Mouse (Mus musculus): ENCODE measurements around the gene Mchr1. TPM values are rescaled to one million over a fixed set of nuclear protein-coding genes. Genes with fewer than 3 reads are reported as not detected.

Gene Mchr1
- 1.6 and 3.3 TPM in 2 replicates for polyA plus RNA-seq (2015; fragmentation: Nextera tagmentation; extraction: Ambion mirVana)

DNA sequence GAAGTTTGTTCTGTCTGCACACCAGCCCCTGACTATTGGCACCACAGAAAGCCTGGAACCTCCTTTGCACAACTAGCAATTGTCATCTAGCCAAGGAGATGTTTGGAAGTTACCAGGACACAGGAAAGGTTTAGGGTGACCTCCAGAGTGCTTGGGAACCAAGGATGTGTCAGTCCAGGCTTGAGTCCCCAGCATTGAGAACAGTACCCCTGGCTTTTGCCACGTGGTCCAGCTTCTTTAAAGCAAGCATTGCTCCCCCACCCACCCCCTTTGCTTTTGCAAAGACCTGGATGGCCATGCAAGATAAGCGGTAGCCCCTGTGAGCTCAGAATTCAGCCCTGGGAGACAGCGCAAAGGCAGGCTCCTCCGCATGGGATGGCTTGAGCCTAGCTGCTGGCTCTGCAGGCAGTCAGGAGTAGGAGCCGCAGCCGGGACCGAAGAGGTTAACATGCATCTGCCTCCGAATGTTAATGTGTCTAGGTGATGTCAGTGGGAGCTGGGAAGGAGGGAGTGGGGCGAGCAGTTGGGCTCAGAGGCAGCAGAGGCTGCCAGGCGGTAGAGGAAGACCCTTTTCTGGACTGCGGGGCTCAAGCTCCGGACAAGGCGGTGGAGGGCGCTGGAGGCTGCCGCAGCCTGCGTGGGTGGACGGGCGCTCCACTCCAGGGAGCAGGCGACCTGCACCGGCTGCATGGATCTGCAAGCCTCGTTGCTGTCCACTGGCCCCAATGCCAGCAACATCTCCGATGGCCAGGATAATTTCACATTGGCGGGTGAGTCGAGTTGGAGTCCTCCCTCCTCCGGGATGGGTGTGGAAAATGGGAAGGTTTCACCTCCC is at the start of gene Mchr1:
Gene Mchr1, plus strand, starts transcription at position 414 of the 835 bp plus-strand sequence.
- TF ChIP-seq CTCF (IDR thresholded peaks at IDR 0.05), result peak; percentile 69
- no peak for TF ChIP-seq EP300 (IDR thresholded peaks at IDR 0.05)
- DNase-seq (ENCODE audit: low spot score), result peak; percentile 58
- 0 out of 2 replicates have a peak, but pooled peaks cover 3% of the 10 kb centered on the region for H3K4me1 ChIP-seq (ENCODE audit: insufficient read depth, low read depth, low read length)
- WGBS, result 2% methylated on average over 25 of the region's 25 CpGs
- ATAC-seq, result peak; percentile 67
- H3K4me3 ChIP-seq (ENCODE audit: low read depth, low read length), result peak within 1 kb of the TSS; percentile 31
- peak within 1 kb of the TSS; percentile 58 for H3K4me2 ChIP-seq (replicated peaks; ENCODE audit: low read depth, low read length)
- H3K9me3 ChIP-seq (ENCODE audit: low read length), result no peaks in the 10 kb centered on the region
- peak within 1 kb of the TSS; percentile 19; the same call in 1 of the 2 replicates for H3K9ac ChIP-seq (replicated peaks; ENCODE audit: low read depth)
- peak within 1 kb of the TSS; percentile 54 for H3K27ac ChIP-seq (ENCODE audit: low read length)
- no peaks in the 10 kb centered on the region for H3K36me3 ChIP-seq (ENCODE audit: insufficient read depth, low read length)
- 0 out of 2 replicates have a peak, but pooled peaks cover 6% of the 10 kb centered on the region for H3K27me3 ChIP-seq (replicated peaks; ENCODE audit: insufficient read depth, low read length)

GRCm38 (mm10) chr15:81189061-81189460 is 46.2 kb upstream of the Mchr1 start:
- WGBS, result 86% methylated on average over 2 of the region's 2 CpGs
- Histone ChIP-seq H3K4me1 (ENCODE audit: insufficient read depth, low read depth, low read length) (peaks cover 4% of the 10 kb centered on the region; the same call in 1 of the 2 replicates), H3K27me3 (replicated peaks; ENCODE audit: insufficient read depth, low read length) (no peaks in the 10 kb centered on the region), H3K9ac (replicated peaks; ENCODE audit: low read depth) (no peak overlapping the region), H3K4me2 (replicated peaks; ENCODE audit: low read depth, low read length) (peak overlapping the region; percentile 97), H3K4me3 (ENCODE audit: low read depth, low read length) (no peak overlapping the region), H3K27ac (ENCODE audit: low read length) (no peak overlapping the region), H3K36me3 (ENCODE audit: insufficient read depth, low read length) (no peaks in the 10 kb centered on the region), H3K9me3 (ENCODE audit: low read length) (no peaks in the 10 kb centered on the region)
- ATAC-seq (no peak), DNase-seq (ENCODE audit: low spot score) (no peak)
- TF ChIP-seq CTCF (IDR thresholded peaks at IDR 0.05) (no peak), EP300 (IDR thresholded peaks at IDR 0.05) (no peak)

DNA sequence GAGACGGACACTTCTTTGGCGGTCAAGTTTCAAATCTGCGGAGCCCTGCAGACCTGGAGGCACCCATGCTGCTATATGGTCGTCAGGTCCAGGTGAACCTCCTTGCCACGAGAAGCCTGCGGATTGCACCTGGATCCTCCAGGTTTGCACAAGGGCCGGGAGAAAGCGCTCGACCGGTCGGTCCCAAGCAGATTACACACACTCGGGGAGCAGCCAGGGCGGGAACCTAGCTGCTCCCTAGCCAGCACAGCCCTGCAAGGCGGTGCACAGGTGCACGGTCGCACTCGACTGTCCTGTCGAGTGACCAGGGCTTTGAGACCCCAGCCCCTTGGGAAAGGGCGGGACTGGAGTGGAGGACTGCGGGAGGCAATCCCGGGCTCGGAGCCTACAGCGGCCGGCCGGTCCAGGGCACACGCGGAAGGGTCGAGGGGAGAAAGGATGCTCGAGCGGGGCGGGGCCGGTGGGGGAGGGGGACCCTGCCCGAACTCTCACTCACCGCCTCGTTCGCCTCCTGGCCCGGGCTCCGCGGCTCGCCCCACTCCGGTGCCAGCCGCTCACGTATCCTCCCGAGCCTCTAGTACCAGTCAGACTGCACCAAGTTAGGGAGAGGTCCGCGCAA is 45.2 kb upstream of the Mchr1 start:
- H3K27ac ChIP-seq (ENCODE audit: low read length), result peak overlapping the region; percentile 85
- H3K36me3 ChIP-seq (ENCODE audit: insufficient read depth, low read length), result no peaks in the 10 kb centered on the region
- TF ChIP-seq EP300 (IDR thresholded peaks at IDR 0.05) (no peak), CTCF (IDR thresholded peaks at IDR 0.05) (0 out of 2 replicates have a peak, but pooled peaks have one; percentile 0)
- 1% methylated on average over 36 of the region's 46 CpGs for WGBS
- peaks cover 4% of the 10 kb centered on the region; the same call in 1 of the 2 replicates for H3K4me1 ChIP-seq (ENCODE audit: insufficient read depth, low read depth, low read length)
- no peaks in the 10 kb centered on the region for H3K27me3 ChIP-seq (replicated peaks; ENCODE audit: insufficient read depth, low read length)
- DNase-seq (ENCODE audit: low spot score), result peak; percentile 51
- H3K4me2 ChIP-seq (replicated peaks; ENCODE audit: low read depth, low read length), result peak overlapping the region; percentile 97
- no peaks in the 10 kb centered on the region for H3K9me3 ChIP-seq (ENCODE audit: low read length)
- ATAC-seq, result peak; percentile 33
- H3K4me3 ChIP-seq (ENCODE audit: low read depth, low read length), result peak overlapping the region; percentile 87
- H3K9ac ChIP-seq (replicated peaks; ENCODE audit: low read depth), result peak overlapping the region; percentile 87

DNA sequence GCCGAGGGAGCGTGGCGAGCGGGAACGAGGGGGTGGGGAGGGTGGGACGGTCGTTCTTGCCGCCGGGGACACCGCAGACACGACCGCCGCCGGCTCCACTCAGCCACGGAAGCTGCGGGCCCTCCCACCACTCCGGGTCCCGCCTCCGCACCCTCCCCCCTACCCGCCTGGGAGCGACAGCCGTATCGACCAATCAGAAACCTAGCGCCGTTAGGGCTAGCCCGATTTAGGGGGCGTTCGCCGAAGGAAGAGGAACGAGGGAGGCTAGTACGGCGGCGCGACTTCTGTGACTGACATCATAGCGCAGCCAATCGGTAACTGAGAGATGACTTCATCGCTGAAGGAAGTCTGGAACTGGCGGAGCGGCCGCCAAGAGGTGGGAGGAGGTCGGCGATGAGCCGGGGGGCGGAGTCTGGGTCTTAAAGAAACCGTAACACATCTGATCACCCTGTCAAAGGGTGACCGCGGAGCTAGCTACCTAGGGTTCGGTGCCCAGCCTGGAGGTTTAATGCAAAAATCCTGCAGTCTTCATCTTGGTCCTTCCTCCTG is 44.6 kb upstream of the Mchr1 start, which contains the start of gene Mrtfa:
Gene Mrtfa, minus strand, starts transcription at position 128 of the 549 bp plus-strand sequence.
- WGBS, result under 1% methylated on average over 46 of the region's 48 CpGs
- Histone ChIP-seq H3K9me3 (ENCODE audit: low read length) (no peaks in the 10 kb centered on the region), H3K4me3 (ENCODE audit: low read depth, low read length) (peak within 1 kb of the TSS; percentile 87), H3K4me2 (replicated peaks; ENCODE audit: low read depth, low read length) (peak within 1 kb of the TSS; percentile 97), H3K36me3 (ENCODE audit: insufficient read depth, low read length) (no peaks in the 10 kb centered on the region), H3K27me3 (replicated peaks; ENCODE audit: insufficient read depth, low read length) (no peaks in the 10 kb centered on the region), H3K27ac (ENCODE audit: low read length) (peak within 1 kb of the TSS; percentile 85), H3K9ac (replicated peaks; ENCODE audit: low read depth) (peak within 1 kb of the TSS; percentile 87), H3K4me1 (ENCODE audit: insufficient read depth, low read depth, low read length) (peaks cover 4% of the 10 kb centered on the region)
- DNase-seq (ENCODE audit: low spot score) (peak; percentile 100), ATAC-seq (peak; percentile 99)
- TF ChIP-seq CTCF (IDR thresholded peaks at IDR 0.05) (peak; percentile 21), EP300 (IDR thresholded peaks at IDR 0.05) (no peak)

DNA sequence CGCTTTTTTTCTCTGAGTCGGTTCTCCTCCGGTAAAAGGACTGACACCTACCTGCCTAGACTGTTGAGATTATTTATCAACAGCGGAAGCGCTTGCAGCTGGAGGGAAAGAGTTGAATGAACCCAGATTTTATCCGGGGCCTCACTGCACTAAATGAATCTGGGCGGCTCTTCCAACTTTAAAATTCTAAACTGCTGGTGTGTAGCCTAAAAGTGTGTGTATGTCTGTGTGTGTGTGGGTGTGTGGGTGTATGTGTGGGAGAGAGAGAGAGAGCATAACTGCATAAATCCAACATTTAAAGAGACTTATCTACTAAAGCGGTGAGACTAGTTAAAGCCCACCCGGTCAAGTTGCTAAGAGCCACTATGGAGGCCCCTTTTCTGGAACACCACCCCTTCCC is 44.0 kb upstream of the Mchr1 start:
- ATAC-seq (no peak), DNase-seq (ENCODE audit: low spot score) (no peak)
- peak overlapping the region; percentile 48 for H3K9ac ChIP-seq (replicated peaks; ENCODE audit: low read depth)
- H3K36me3 ChIP-seq (ENCODE audit: insufficient read depth, low read length), result no peaks in the 10 kb centered on the region
- no peaks in the 10 kb centered on the region for H3K27me3 ChIP-seq (replicated peaks; ENCODE audit: insufficient read depth, low read length)
- peak overlapping the region; percentile 87 for H3K4me3 ChIP-seq (ENCODE audit: low read depth, low read length)
- no peak for TF ChIP-seq CTCF (IDR thresholded peaks at IDR 0.05)
- H3K9me3 ChIP-seq (ENCODE audit: low read length), result no peaks in the 10 kb centered on the region
- peak overlapping the region; percentile 55 for H3K4me2 ChIP-seq (replicated peaks; ENCODE audit: low read depth, low read length)
- WGBS, result 18% methylated on average over 9 of the region's 9 CpGs
- H3K27ac ChIP-seq (ENCODE audit: low read length), result peak overlapping the region; percentile 10
- peaks cover 4% of the 10 kb centered on the region; the same call in 1 of the 2 replicates for H3K4me1 ChIP-seq (ENCODE audit: insufficient read depth, low read depth, low read length)

DNA sequence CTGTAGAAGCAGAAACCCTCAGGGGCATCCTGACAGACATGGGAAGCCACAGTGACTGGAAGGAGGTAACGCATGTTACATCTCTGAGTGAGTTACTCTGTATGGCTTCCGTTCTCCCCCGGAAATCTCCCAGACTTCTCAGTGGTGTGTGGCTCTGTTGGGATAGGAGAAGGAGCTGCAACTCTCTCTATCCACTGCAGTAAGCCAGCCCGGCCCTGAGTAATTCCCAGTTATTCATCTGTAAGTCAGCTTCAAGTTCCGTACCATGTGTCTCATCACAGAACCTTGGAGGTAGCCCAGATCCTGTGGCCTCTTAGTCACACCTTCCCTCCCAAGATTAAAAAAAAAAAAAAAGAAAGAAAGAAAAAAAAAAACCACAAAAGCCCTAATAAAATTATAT is 43.0 kb upstream of the Mchr1 start:
- H3K9me3 ChIP-seq (ENCODE audit: low read length), result no peaks in the 10 kb centered on the region
- H3K27me3 ChIP-seq (replicated peaks; ENCODE audit: insufficient read depth, low read length), result no peaks in the 10 kb centered on the region
- no peak for TF ChIP-seq CTCF (IDR thresholded peaks at IDR 0.05)
- no peak for TF ChIP-seq EP300 (IDR thresholded peaks at IDR 0.05)
- H3K4me3 ChIP-seq (ENCODE audit: low read depth, low read length), result no peak overlapping the region
- peaks cover 4% of the 10 kb centered on the region; the same call in 1 of the 2 replicates for H3K4me1 ChIP-seq (ENCODE audit: insufficient read depth, low read depth, low read length)
- H3K27ac ChIP-seq (ENCODE audit: low read length), result no peak overlapping the region
- DNase-seq (ENCODE audit: low spot score) (no peak), ATAC-seq (no peak)
- no peaks in the 10 kb centered on the region for H3K36me3 ChIP-seq (ENCODE audit: insufficient read depth, low read length)
- no peak overlapping the region for H3K4me2 ChIP-seq (replicated peaks; ENCODE audit: low read depth, low read length)
- WGBS, result 89% methylated on average over 5 of the region's 5 CpGs
- no peak overlapping the region for H3K9ac ChIP-seq (replicated peaks; ENCODE audit: low read depth)

Data from lung, postnatal 0 days (tissue).